Mouse (Mus musculus) spleen, postnatal 4 days (tissue): ENCODE data around the gene Gm30191.

ENCODE experiments used
- DNase-seq, 2 experiments: peaks; one replicate each; pipeline ENCODE4 v3.0.0; 2022; ENCODE audit warnings: low spot score in 2 of 2

Gm30191 gene

DNA sequence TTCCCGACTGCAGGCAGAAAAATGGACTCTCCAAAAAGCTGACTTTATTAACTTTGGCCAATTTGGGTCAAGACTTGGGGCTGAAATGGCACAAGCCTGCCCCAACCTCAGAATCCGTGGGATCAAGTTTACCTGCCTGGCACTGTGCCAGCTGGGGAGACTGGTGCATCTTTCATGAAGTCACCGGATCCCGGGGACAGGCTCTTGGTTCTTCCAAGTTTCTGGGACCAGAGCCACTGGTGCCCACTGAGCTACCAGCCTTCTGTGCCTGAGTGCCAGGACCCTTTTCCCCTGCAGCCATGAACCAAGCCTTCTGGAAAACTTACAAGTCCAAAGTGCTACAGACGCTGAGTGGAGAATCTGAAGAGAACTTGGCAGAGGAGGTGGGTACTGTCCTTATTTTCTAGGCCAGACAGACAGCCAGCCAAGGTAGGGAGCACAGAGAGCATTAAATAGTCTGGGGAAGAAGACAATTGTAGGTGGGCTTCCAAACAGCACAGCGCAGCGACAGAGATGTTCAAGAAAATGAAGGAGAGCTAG is at the start of gene Gm30191:
Gm30191 (plus strand) TSS at position 217 of the 540 bp plus-strand sequence.
- peak in 1 of 2 experiments; percentile 57 for DNase-seq

DNA sequence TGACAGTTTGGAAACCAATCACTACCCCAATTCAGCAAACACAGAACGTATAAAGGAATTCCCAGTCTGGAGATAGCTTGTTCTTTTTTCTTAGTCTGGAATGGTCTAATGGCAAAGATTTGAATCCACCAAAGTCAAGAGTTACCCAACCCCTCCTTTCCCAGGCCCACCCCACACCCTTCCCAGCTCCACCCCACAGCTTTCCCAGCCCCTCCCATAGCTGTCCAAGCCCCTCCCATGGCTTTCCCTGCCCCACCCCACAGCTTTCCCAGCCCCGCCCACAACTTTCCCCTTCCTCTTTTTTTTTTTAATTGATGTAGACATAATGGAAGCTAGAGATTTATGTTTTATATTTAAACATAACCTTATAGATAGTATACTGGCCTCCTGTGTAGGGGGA is 47.4 kb upstream of the Gm30191 start:
- DNase-seq, result no peak

DNA sequence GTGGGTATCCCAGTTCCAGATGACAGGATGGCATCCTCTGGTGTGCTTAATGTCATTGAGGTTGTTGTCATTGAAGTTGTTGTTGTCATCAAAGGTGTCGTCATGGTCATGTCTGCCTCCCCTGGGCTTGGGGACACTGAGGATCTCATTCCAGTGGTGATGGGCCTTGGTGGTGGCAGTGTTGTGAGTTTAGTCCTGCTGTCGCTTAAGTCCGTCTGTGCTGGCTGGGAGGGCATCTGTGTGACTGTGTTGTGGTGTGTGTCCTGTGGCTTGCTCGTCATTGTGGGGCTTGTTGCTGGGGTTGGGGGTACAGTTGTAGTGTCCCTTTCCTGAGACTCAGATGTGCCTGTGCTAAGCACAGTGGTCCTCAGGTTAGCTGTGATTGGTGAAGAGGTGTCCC is 43.8 kb upstream of the Gm30191 start, which contains the start of gene Gm7534:
Gm7534 (minus strand) TSS at position 101 of the 400 bp plus-strand sequence.
- DNase-seq, result no peak

DNA sequence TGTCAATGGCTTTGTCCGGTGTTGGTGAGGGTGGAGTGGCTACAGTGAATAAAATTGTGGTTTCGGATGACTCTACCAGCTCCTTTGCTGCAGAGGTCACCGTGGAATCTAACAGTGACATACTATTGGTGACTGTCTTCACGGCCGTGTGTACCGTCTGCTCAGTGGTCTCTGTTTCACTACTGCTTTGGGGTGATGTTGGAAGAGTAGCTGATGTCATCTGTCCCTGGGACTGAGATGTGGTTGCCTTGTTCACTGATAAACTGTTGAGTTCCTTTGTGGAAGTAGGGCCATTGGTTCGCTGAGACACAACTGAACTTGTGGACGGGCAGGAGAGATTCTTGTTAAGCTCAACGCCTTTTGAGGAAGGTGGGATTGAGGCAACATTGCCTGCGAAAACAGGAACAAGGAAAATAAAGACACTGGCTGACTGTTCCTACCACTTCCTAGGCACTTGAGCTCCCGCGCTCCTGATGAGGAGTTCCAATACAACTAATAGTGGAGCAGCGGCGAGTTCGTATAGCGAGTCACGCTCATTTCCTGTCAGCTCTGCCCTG is 43.3 kb upstream of the Gm30191 start:
- no peak for DNase-seq

DNA sequence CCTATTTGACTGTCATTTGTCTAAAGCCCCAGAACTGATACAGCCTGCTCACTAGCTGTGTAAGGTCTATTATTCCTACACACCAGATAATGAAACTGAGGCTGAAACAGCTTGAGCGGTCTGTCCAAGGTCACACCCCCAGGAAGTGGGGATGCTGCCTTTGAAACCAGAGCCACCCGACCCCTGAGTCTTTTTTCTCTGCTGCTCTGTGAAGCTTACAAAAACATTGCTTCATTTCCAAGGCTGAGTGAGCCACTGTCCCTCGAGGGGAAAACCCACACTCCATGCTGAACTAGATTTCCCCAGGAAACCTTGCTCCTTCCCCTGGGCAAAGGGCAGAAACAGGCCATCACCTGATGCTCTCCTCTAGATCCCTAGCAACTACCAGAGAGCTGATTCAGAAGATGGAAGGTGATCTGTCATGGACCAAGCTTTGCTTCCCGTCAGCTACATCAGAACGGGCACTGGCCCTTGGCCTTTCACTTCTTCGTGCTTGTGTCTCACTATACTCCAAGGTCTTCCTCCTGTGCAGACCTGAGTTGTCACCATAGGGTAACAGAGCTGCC is 40.2 kb upstream of the Gm30191 start:
- DNase-seq, result no peak

DNA sequence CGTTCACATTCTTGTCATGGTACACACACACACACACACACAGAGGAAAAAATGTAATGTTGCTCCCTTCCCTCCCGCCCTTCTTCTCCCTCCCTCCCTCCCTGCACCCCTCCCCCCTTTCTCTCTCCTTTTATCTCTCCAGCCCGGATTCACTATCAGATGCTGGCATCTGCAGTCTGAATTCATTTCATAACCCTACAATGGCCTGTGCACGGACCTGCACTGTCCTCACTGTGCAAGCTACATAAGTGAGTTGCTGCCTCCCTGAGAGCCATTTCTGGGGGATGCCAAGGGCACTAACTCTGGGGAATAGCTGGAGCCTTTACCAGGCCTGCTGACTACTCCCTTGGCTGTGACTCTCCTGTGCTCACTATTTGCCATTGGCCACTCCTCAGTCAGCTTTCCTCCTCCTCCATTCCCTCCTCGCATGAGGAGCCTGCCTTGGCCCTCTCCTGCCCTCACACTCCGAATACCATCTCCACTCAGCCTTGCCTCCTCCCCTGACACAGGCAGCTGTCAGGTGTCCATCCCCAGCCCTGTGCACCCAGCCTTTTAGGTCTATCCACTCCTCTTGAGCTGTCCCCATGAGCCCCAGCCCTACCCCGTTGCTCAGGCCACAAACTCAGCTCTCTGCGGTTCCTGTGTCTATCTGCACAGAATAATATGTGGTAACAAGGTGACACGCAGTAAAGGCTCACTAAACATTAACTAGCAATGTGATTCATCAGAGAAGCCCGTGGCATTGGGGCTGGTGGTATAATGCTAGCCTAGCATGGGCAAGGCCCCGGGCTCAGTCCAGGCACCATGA is 23.7 kb upstream of the Gm30191 start:
- no peak for DNase-seq

DNA sequence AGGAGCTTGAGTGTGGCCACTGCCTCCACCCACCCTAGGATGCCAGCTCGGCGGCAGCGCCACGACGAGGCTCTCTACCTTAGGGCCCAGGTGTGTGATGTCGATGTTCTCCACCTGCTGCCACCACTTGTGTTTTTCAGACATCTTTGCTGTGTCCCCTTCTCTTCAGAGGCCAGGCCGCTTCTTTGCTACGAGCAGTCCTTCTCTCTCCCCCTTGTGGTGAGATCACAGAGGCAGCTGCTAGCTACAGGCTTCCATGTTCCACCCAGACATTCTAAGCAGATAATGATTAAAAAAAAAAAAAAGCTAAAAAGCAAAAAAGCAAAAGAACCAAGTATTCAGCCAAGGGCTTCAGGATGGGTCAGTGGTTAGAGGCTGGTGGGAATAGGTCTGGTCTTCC is 19.5 kb upstream of the Gm30191 start, which contains the start of gene Catsper4:
Catsper4 (minus strand) TSS at position 190 of the 400 bp plus-strand sequence.
- DNase-seq, result no peak

DNA sequence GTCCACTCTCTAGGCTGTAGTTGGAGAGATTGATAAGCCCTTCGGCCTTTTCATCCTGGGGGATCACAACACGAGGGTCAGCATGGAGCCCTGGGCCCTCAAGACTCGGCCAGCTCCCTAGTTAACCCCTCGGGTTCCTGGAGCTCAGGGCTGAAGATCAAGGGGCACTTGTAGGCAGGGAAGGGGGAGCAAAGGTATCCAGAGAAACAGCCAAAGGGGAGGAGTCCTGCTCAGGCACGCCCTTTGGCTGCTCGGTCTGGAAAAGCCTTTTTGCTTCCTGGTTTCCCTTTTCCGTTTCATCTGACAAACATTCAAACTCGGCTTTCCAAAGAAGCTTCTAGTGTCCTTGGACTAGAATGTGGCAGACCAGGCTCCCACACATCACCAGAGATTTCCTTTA is 16.3 kb upstream of the Gm30191 start:
- DNase-seq, result no peak

DNA sequence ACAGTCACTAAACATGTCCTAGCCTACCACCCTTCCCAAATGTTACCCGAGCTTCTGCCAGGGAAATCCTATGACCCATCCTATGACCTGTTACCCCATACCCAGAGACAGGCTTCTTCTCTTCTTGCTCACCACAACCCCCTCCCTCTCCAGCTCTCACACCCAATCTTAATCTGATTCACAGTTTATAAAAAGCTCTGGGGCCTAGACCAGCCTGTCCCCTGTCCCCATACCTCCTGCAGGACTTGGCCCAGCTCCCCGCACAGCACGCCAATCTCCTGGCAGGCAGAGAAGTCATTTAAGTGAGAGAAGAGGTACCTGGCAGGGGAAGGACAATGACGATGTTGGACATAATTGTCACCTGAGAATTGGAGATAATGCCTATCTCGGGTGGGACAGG is 11.9 kb upstream of the Gm30191 start:
- DNase-seq, result no peak

DNA sequence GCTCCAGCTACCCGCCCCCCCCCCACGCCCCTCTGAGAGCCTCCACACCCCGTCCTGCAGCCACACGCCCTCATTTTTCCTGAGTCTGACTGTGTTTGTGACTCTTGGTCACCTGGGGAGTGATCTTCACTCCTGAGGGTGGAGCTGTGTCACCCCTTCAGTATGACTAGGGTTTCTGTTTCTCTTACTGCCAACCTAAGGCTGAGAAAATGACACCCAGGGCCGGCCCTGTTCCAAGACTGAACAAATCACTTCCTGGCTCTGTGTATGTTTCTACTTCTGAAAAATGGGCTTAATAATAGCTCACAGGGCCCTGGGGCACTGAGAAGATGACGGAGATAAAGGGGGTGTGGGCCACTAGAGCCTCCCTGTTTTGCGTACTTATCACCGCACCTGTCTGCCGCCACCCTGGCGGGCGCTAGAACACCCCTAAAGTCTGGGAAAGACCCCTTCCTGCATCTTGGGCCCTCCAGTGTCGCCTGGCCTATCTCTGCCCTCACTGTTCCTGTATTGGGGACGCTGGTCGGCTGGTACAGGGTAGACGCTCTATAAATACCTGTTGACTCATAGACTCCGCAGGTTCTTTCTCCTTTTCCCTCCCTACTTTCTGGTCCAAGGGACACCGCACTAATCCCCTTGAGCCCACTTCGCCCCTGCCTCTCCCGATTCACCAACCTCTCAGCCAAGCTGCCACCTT is 9.0 kb upstream of the Gm30191 start:
- no peak for DNase-seq

DNA sequence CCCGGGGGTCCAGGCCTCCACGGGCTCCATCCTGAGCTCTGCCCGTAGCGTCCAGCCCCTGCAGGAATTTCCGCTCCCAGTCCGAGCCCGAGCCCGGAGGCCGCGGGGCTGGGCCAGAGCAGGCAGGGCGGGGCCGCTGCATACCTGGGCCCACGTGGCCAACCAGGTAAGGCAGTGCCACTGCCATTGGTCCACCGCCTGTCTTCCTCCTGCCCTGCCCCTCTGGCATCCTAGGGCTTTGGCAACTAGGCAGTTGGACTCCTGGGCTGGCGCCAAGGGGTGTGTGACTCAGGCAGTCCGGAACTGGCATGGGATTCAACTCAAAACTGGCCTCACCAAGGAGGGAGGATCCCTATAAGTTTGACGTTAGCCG is 8.5 kb upstream of the Gm30191 start, which contains the start of gene Cnksr1:
Cnksr1 (minus strand) TSS at position 121 of the 373 bp plus-strand sequence.
- DNase-seq, result no peak

DNA sequence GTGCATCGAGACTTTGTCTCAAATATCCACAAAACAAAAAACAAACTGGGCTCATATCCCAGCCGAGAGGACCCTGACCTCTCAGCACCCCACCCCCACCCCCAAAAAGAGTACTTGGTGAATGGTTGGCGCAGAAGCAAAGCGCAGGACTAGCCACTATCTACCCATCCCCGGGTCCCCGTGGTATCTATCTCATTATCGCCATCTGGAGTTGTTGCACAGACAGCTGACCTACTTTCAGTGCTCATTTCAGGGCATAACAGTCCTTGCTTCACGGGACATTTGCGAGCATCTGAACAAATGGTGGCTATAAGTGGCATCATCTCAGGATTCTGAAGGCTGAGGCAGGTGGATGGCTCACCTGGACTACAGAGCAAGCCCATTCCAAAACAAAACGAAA is 8.0 kb upstream of the Gm30191 start:
- no peak for DNase-seq

DNA sequence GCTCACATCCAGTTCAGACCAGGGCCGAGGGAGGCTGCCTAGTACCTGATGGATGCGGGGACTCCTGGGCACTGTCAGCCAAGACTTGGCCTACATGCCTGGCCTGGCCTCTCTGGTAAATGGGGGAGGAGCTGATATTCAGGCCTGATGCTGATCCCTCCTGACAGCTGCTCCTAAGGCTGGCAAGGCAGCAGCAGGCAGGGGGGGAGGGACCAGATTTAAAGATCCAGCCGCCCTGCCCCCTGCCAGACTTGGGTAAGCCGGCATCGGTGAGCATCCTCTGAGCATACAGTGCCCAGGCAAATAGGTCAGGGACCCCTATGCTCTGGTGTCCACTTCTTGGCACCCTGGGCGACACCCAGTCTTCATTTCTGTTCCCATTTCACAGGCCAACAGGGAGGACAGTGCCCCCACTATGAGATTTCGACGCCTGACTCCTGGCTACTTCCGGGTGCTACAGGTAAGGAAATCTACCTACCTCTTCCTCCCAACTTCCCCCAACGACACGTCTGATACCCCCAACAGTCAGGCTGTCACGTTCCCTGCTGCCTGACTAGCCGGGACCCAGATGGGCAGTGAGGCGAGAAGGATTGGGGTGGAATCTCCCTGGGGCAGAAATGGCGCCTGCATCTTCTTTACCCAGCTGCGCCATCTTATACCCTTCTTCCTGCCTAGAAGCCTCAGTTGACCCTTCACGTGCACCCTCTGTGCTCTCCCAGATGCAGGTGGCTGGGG is 3.1 kb upstream of the Gm30191 start, which contains the start of gene E130218I03Rik:
E130218I03Rik (plus strand) TSS at position 147 of the 735 bp plus-strand sequence.
- DNase-seq, result peak in 1 of 2 experiments; percentile 60

DNA sequence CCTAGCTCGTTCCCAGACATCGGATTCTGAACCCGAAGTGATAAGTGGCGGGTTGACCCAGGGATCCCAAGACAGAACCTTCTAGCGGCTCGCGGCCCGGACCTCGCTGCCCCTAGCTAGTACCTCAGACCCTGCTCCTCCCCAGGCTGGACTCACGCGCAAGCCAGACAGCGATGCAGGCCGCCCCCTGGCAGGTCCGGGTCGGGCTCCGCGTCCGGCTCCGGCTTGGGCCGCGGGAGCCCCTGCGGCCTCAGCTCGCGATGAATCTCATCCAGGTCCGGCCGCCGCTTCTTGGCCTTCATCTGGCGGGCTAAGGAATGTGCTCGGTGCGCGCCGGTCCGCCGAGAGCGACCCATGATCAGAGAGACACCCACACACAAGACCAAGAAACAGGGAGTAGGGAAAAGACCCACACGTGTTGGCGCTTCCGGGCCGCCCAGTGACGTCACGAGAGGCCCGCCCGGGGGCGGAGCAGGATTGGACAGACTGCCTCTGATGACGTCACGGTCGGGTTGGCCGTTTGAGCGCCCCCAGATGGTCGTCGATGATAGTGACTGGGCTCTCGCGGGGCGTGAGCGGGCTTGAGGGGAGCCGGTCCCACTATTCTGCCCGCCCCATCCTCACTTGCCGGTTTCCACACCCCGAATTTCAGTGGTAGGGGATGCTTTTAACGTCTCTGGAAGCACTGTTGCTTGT is 1.4 kb upstream of the Gm30191 start, which contains the start of gene Zfp593:
Zfp593 (minus strand) TSS at position 445 of the 696 bp plus-strand sequence.
- DNase-seq, result peak; percentile 94 to 98

DNA sequence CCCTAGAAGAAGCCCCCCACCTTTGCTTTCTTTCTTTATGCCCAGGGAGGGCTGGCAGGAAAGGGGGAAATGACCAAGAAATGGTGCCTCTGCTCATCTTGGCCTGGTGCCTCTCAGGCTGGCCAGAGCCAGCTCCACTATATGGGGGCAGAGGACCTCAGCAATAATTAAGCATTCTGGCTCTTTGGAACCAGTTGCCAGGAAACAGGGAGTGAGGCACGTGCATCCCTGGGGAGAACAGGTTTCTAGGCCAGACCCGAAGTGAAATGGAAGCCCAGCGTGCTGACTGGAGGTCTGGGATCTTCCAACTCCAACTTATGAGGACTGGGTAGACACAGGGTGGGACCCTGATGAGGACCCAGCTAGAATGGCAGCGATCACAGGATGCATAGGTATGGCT is 479 bp upstream of the Gm30191 start:
- DNase-seq, result peak in 1 of 2 experiments; percentile 54

DNA sequence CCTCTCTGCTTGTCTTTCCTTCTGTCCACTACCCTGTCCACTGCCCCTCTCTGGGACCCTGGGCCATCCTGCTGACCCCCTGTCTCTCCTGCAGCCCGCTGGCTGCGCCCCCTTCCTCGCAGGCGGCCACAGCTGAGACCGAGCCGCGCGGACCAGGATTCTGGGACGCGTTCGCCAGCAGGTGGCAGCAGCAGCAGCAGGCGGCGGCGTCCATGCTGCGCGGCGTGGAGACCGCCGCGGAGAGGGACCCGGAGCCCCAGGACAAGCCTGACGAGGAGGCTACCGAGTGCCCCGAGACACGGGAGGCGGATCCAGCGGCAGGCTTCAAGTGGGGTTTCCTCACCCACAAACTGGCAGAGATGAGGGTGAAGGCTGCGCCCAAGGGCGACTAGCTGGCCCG is 2.9 kb downstream of the Gm30191 start:
- DNase-seq, result peak; percentile 65 to 90

DNA sequence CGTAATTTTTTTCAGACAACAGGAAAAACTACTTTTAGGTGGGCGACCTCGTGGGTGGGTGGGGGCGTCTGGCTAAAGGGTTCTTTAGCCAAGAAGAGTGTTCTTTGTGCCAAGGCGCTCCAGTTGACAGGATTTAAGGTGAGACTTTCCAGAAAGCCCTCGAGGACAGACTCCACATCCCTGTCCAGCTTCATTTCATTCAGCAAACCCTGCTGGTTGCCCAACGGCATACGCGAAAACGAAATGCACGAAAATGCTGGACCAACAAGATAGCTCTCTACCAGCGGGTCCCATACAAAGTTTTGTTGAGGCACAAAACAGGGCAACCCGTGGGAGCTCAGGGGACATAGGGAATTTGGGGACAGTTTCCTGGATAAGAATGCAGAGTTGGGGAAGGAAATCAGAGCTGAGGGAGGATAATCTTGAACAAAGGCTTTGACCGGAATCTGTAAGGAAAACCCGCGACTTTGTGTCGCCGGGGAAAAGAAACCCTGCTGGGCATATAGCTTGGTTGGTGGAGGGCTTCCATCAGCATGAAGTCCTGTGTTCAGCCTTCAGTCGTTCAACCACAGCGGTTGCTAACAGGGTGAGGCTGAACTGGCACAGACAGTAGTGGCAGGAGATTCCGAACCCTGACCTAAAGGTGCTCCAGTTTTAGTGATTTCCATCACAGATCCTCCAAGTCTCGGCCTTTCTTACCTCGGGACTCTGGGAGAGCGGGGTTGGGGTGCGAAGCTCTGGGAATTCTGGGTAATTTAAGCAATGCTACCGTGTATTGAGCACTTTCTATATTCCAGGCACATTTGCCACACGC is 3.6 kb downstream of the Gm30191 start:
- DNase-seq, result peak in 1 of 2 experiments; percentile 56

DNA sequence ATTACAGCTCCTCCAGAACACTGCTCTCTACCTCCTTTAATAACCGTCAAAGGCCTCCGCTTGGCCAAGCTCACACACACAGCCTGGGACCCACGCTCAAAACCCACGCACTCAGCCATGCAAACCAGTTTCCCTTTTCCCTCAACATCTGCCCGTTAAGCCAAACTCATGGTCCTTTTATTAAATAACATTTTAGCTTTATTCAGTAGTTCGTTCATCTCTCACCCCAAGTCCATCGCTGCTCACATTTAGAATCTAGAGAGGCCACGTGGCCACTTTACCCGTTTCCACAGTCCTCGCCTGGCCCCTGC is 4.2 kb downstream of the Gm30191 start:
- DNase-seq, result peak in 1 of 2 experiments; percentile 57

DNA sequence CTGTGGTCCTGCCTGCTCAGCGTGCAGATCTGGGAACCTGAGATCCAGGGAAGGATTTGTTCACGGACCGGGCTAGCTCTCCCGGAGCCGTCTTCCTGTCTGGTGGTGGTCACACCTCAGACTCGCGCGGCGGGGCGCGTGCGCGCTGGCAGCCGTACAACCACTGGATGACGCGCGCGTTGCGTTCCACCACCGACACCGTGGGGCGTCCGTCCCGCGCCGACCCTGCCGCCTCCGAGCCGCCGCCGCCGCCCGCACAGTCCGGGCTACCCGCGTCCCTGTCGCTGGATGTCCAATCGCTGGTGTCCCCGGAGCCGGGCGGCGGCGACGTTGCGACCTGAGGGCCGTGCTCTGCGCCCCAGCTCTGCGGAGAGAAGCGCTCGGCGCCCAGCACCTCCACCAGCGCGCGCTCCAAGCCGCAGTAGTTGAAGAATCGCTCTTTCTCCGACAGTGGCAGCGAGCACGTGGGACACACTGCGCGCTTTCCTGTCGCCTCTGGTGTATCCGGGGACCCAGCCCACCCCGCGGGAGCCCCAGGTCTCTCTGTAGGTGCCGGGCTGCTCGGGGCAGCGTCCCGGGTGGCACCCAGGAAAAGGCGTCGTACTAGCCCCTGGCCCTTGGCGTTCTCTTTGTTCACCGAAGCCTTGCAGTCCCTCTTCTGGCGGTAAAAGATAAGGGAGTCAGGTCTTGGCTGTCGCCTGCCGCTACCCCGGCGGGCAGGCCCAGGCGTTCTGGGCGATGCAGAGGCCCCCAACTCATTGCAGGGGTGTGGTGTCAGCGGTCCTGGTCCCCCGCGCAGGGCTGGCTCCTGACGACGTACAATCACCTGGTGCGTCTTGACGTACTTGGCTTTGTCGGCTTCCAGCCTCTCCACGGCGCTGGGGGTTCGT is 4.8 kb downstream of the Gm30191 start:
- peak in 1 of 2 experiments; percentile 72 for DNase-seq
